Mouse (Mus musculus) MEL (cell line): ENCODE results near the gene Cttn. TPM values are rescaled to one million over a fixed set of nuclear protein-coding genes. Genes with fewer than 3 reads are reported as not detected.

ENCODE experiments used
- DNase-seq: peaks from one replicate; pipeline ENCODE4 v3.0.0; 2011; ENCODE audit warnings: low read depth, low spot score
- H3K27ac ChIP-seq: 2 replicates; pipeline ENCODE4 v1.5.1; 2012; ENCODE audit warnings: low read depth, mild to moderate bottlenecking, control low read depth, low read length, moderate library complexity; ENCODE audit not compliant: control insufficient read depth
- H3K27me3 ChIP-seq, 2 experiments: fragments of 150-350 bp in 1 of 2; sonication (generic) in 1 of 2; 2 replicates each; pipeline ENCODE4 v1.6.1; 2012; ENCODE audit warnings: low read length in 2 of 2, mild to moderate bottlenecking in 2 of 2, improper control_type of control experiment in 1 of 2, moderate library complexity in 1 of 2; ENCODE audit not compliant: insufficient read depth in 2 of 2, control insufficient read depth in 1 of 2
- H3K36me3 ChIP-seq, 2 experiments: 2 replicates each; pipeline ENCODE4 v1.6.1; 2012 to 2014; ENCODE audit warnings: low read length in 2 of 2, improper control_type of control experiment in 1 of 2, inconsistent platforms in 1 of 2, mild to moderate bottlenecking in 1 of 2; ENCODE audit not compliant: insufficient read depth in 2 of 2, control insufficient read depth in 1 of 2
- H3K4me1 ChIP-seq, 2 experiments: fragments of 150-350 bp in 1 of 2; sonication (generic) in 1 of 2; 2 replicates each; pipeline ENCODE4 v1.6.1; 2012; ENCODE audit warnings: low read length in 2 of 2, improper control_type of control experiment in 1 of 2, mild to moderate bottlenecking in 1 of 2; ENCODE audit not compliant: insufficient read depth in 2 of 2, control insufficient read depth in 1 of 2
- H3K4me3 ChIP-seq, 2 experiments: fragments of 150-350 bp in 1 of 2; sonication (generic) in 1 of 2; 2 replicates each; pipeline ENCODE4 v1.5.1; 2012; ENCODE audit warnings: low read depth in 2 of 2, low read length in 2 of 2, mild to moderate bottlenecking in 2 of 2, moderate library complexity in 2 of 2, control low read depth in 1 of 2, improper control_type of control experiment in 1 of 2; ENCODE audit not compliant: control insufficient read depth in 1 of 2, insufficient read depth in 1 of 2
- H3K79me2 ChIP-seq: 2 replicates; pipeline ENCODE4 v1.6.1; 2012; ENCODE audit warnings: mild to moderate bottlenecking, low read length, moderate library complexity; ENCODE audit not compliant: control insufficient read depth, poor library complexity, insufficient read depth
- H3K9ac ChIP-seq: 2 replicates; pipeline ENCODE4 v1.6.1; 2012; ENCODE audit warnings: low read depth, mild to moderate bottlenecking, control low read depth, low read length, moderate library complexity; ENCODE audit not compliant: control insufficient read depth, poor library complexity, severe bottlenecking
- H3K9me3 ChIP-seq: fragments of 150-350 bp; sonication (generic); replicated peaks from 2 replicates; pipeline ENCODE4 v1.6.1; 2012; ENCODE audit warnings: mild to moderate bottlenecking, low read length, improper control_type of control experiment, moderate library complexity; ENCODE audit not compliant: insufficient read depth
- BHLHE40 ChIP-seq: IDR thresholded peaks from 2 replicates; pipeline ENCODE4 v1.6.1; 2012; ENCODE audit warnings: low read depth, mild to moderate bottlenecking, inconsistent platforms, low read length, improper control_type of control experiment, borderline replicate concordance
- CHD2 ChIP-seq: IDR thresholded peaks from 2 replicates; pipeline ENCODE4 v1.6.1; 2011; ENCODE audit warnings: low read length, improper control_type of control experiment
- E2F4 ChIP-seq: IDR thresholded peaks from 2 replicates; pipeline ENCODE4 v1.6.1; 2011; ENCODE audit warnings: low read depth, low read length, improper control_type of control experiment, borderline replicate concordance
- EP300 ChIP-seq, 2 experiments: IDR thresholded peaks; 2 replicates each; pipeline ENCODE4 v1.6.1; 2011; ENCODE audit warnings: improper control_type of control experiment in 2 of 2, low read length in 2 of 2, low read depth in 1 of 2, mild to moderate bottlenecking in 1 of 2
- ETS1 ChIP-seq: IDR thresholded peaks from 2 replicates; pipeline ENCODE4 v1.6.1; 2012; ENCODE audit warnings: low read depth, mild to moderate bottlenecking, inconsistent platforms, low read length, improper control_type of control experiment, moderate library complexity
- GABPA ChIP-seq: IDR thresholded peaks from 2 replicates; pipeline ENCODE4 v1.6.1; 2012; ENCODE audit warnings: low read depth, mild to moderate bottlenecking, inconsistent platforms, low read length, improper control_type of control experiment, moderate library complexity
- GATA1 ChIP-seq: IDR thresholded peaks from 2 replicates; pipeline ENCODE4 v1.6.1; 2011; ENCODE audit warnings: low read depth, low read length, improper control_type of control experiment
- JUND ChIP-seq: IDR thresholded peaks from 2 replicates; pipeline ENCODE4 v1.6.1; 2011; ENCODE audit warnings: low read depth, mild to moderate bottlenecking, improper control_type of control experiment, low read length
- KAT2A ChIP-seq: conservative IDR thresholded peaks from 2 replicates; pipeline ENCODE4 v1.6.1; 2012; ENCODE audit warnings: low read depth, low read length, improper control_type of control experiment, inconsistent platforms
- MAFK ChIP-seq: IDR thresholded peaks from 2 replicates; pipeline ENCODE4 v1.6.1; 2011; ENCODE audit warnings: low read depth, mild to moderate bottlenecking, low read length, improper control_type of control experiment, borderline replicate concordance
- MAX ChIP-seq: IDR thresholded peaks from 2 replicates; pipeline ENCODE4 v1.6.1; 2011; ENCODE audit warnings: low read length, improper control_type of control experiment
- MAZ ChIP-seq: IDR thresholded peaks from 2 replicates; pipeline ENCODE4 v1.6.1; 2012; ENCODE audit warnings: low read depth, mild to moderate bottlenecking, inconsistent platforms, low read length, improper control_type of control experiment
- MXI1 ChIP-seq: IDR thresholded peaks from 2 replicates; pipeline ENCODE4 v1.6.1; 2011; ENCODE audit warnings: mild to moderate bottlenecking, low read depth, low read length, improper control_type of control experiment
- MYC ChIP-seq: IDR thresholded peaks from 2 replicates; pipeline ENCODE4 v1.6.1; 2011; ENCODE audit warnings: low read depth, mild to moderate bottlenecking, low read length, improper control_type of control experiment, moderate library complexity
- NRF1 ChIP-seq: IDR thresholded peaks from 2 replicates; pipeline ENCODE4 v1.6.1; 2014; ENCODE audit warnings: low read depth, mild to moderate bottlenecking, inconsistent platforms, low read length, improper control_type of control experiment, moderate library complexity; ENCODE audit not compliant: poor library complexity, insufficient read depth, severe bottlenecking
- POLR2A ChIP-seq, 2 experiments: IDR thresholded peaks; 2 replicates each; pipeline ENCODE4 v1.6.1; 2011 to 2012; ENCODE audit warnings: low read length in 2 of 2, mild to moderate bottlenecking in 2 of 2, control low read depth in 1 of 2, improper control_type of control experiment in 1 of 2, low read depth in 1 of 2, moderate library complexity in 1 of 2; ENCODE audit not compliant: control insufficient read depth in 1 of 2, insufficient read depth in 1 of 2, poor library complexity in 1 of 2
- POLR2AphosphoS2 ChIP-seq: IDR thresholded peaks from 2 replicates; pipeline ENCODE4 v1.6.1; 2011; ENCODE audit warnings: low read length, improper control_type of control experiment
- POLR2AphosphoS5 ChIP-seq: IDR thresholded peaks from 2 replicates; pipeline ENCODE4 v1.6.1; 2012; ENCODE audit warnings: low read depth, borderline replicate concordance, mild to moderate bottlenecking, inconsistent platforms, low read length, moderate library complexity, mixed read lengths
- RCOR1 ChIP-seq: IDR thresholded peaks from 2 replicates; pipeline ENCODE4 v1.6.1; 2012; ENCODE audit warnings: low read depth, mild to moderate bottlenecking, inconsistent platforms, low read length, improper control_type of control experiment
- SIN3A ChIP-seq: IDR thresholded peaks from 2 replicates; pipeline ENCODE4 v1.6.1; 2012; ENCODE audit warnings: low read length, improper control_type of control experiment, inconsistent platforms
- SMC3 ChIP-seq: IDR thresholded peaks from 2 replicates; pipeline ENCODE4 v1.6.1; 2011; ENCODE audit warnings: low read depth, low read length, improper control_type of control experiment
- TAL1 ChIP-seq: IDR thresholded peaks from 2 replicates; pipeline ENCODE4 v1.6.1; 2012; ENCODE audit warnings: mild to moderate bottlenecking, inconsistent platforms, low read length, moderate library complexity, mixed read lengths
- TBP ChIP-seq: IDR thresholded peaks from 2 replicates; pipeline ENCODE4 v1.8.0; 2011; ENCODE audit warnings: low read depth, low read length, improper control_type of control experiment
- TCF12 ChIP-seq: IDR thresholded peaks from 2 replicates; pipeline ENCODE4 v1.6.1; 2014; ENCODE audit warnings: low read depth, mild to moderate bottlenecking, inconsistent platforms, low read length, improper control_type of control experiment, moderate library complexity
- UBTF ChIP-seq: IDR thresholded peaks from 2 replicates; pipeline ENCODE4 v1.6.1; 2012; ENCODE audit warnings: low read depth, mild to moderate bottlenecking, inconsistent platforms, low read length, improper control_type of control experiment, moderate library complexity, borderline replicate concordance; ENCODE audit not compliant: insufficient read depth
- USF2 ChIP-seq, 2 experiments: IDR thresholded peaks; 2 replicates each; pipeline ENCODE4 v1.6.1; 2011 to 2012; ENCODE audit warnings: improper control_type of control experiment in 2 of 2, low read length in 2 of 2, borderline replicate concordance in 1 of 2, inconsistent platforms in 1 of 2, low read depth in 1 of 2, mild to moderate bottlenecking in 1 of 2; ENCODE audit not compliant: insufficient read depth in 1 of 2
- ZC3H11A ChIP-seq: IDR thresholded peaks from 2 replicates; pipeline ENCODE4 v1.6.1; 2012; ENCODE audit warnings: low read depth, mild to moderate bottlenecking, inconsistent platforms, low read length, improper control_type of control experiment
- ZKSCAN1 ChIP-seq: IDR thresholded peaks from 2 replicates; pipeline ENCODE4 v1.6.1; 2012; ENCODE audit warnings: low read depth, mild to moderate bottlenecking, inconsistent platforms, low read length, improper control_type of control experiment, moderate library complexity
- ZNF384 ChIP-seq: IDR thresholded peaks from 2 replicates; pipeline ENCODE4 v1.6.1; 2012; ENCODE audit warnings: low read depth, mild to moderate bottlenecking, inconsistent platforms, low read length, improper control_type of control experiment
- polyA plus RNA-seq, 2 experiments: library from polyadenylated mRNA; stranded (reverse) in 1 of 2; unstranded in 1 of 2; fragments of >175 nt in 1 of 2; fragments of >200 nt in 1 of 2; gene quantifications; 2 replicates each; pipeline versions ENCODE4 v1.2.1 to v1.2.4; 2012; ENCODE audit warnings: low replicate concordance in 2 of 2, low read depth in 1 of 2; ENCODE audit not compliant: insufficient read length in 2 of 2, insufficient read depth in 1 of 2, missing spikeins in 1 of 2
- total RNA-seq: library from RNA; depleted of rRNA; stranded (reverse); fragments of 300-350 nt; gene quantifications from 2 replicates; pipeline ENCODE4 v1.2.3, GENCODE M21; 2012

The Cttn gene
- total and polyA plus RNA-seq, 3 experiments: 38.4 to 95.0 TPM; not detected in 1

DNA sequence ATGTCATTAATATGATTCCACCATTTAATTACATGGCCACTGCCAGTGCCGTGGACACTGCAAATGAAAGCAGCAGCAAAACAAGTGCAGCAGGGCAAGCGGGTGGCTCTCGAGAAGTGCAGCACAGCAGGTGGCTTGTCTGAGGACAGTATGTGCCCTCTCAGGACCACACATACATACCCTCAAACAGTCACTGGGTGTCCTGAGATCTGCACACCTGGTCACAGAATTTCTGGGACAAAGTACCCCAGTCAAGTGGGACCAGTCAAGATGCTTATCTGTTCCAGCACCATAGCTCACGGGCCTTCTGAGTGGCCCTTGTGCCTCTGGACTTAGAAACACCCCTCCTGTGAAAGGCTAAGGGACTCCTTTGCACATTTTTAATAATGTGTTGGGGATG, 33.1 kb upstream of the Cttn start:
- Histone ChIP-seq H3K27ac (no peak overlapping the region), H3K9ac (no peak overlapping the region), H3K4me1 (peaks cover 12 to 17% of the 10 kb centered on the region in 2 experiments), H3K27me3 (no peaks in the 10 kb centered on the region), H3K36me3 (peaks cover 6 to 20% of the 10 kb centered on the region in 2 experiments), H3K4me3 (no peak overlapping the region), H3K79me2 (no peaks in the 10 kb centered on the region), H3K9me3 (no peaks in the 10 kb centered on the region)
- TF ChIP-seq CHD2: no peak
- no peak for TF ChIP-seq EP300 (IDR thresholded peaks at IDR 0.05; ENCODE audit: low read depth in 1 of 2, low read length in 2 of 2)
- TF ChIP-seq ZKSCAN1: no peak
- TF ChIP-seq E2F4: no peak
- TF ChIP-seq TCF12: no peak
- TF ChIP-seq NRF1: no peak
- TF ChIP-seq ZC3H11A: no peak
- TF ChIP-seq ETS1: no peak
- TF ChIP-seq MXI1: no peak
- no peak for TF ChIP-seq SMC3
- no peak for TF ChIP-seq GATA1
- no peak for TF ChIP-seq JUND
- no peak for TF ChIP-seq USF2 (IDR thresholded peaks at IDR 0.05; ENCODE audit: borderline replicate concordance in 1 of 2, insufficient read depth in 1 of 2, low read depth in 1 of 2, low read length in 2 of 2)
- TF ChIP-seq MAZ: no peak
- TF ChIP-seq UBTF: no peak
- TF ChIP-seq POLR2A (IDR thresholded peaks at IDR 0.05; ENCODE audit: control insufficient read depth in 1 of 2, insufficient read depth in 1 of 2, low read depth in 1 of 2, low read length in 2 of 2, poor library complexity in 1 of 2): no peak
- TF ChIP-seq ZNF384: no peak
- no peak for TF ChIP-seq KAT2A
- no peak for DNase-seq

DNA sequence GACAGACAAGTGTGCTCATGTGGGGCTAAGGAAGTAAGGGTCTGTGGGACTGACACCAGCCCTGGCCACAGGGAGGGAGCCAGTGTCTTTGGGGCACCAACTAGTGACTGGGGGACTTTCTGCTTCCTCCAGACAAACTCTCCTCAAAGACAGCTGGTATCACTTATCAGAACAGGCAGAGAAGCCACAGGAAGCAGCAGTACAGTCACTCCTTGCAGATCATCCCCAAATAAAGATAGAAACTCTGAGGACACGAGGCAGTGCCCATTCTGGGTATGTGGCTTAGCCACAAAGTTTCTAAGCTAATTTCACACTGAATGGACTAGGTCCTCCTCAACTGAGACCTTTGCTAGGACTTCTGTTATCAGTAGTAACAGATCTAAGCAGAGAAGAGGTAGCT, 22.1 kb upstream of the Cttn start:
- no peaks in the 10 kb centered on the region for H3K79me2 ChIP-seq
- H3K27ac ChIP-seq: peak overlapping the region; percentile 91
- peak; percentile 89 for DNase-seq
- no peak for TF ChIP-seq POLR2AphosphoS5
- TF ChIP-seq ETS1: peak; percentile 98
- peak; percentile 63; the same call in 1 of the 2 replicates for TF ChIP-seq BHLHE40
- TF ChIP-seq TAL1: peak; percentile 94
- no peak for TF ChIP-seq CHD2
- peak; percentile 78 for TF ChIP-seq RCOR1
- TF ChIP-seq MXI1: peak; percentile 77
- peak; percentile 51 for TF ChIP-seq TBP
- no peak; a peak in 1 of 4 replicates for TF ChIP-seq POLR2A (IDR thresholded peaks at IDR 0.05; ENCODE audit: control insufficient read depth in 1 of 2, insufficient read depth in 1 of 2, low read depth in 1 of 2, low read length in 2 of 2, poor library complexity in 1 of 2)
- TF ChIP-seq MAX: peak; percentile 50; the same call in 1 of the 2 replicates
- no peak for TF ChIP-seq GABPA
- TF ChIP-seq E2F4: no peak
- peak; percentile 13; the same call in 1 of the 2 replicates for TF ChIP-seq MAFK
- TF ChIP-seq POLR2AphosphoS2: no peak
- peak; percentile 96 for TF ChIP-seq TCF12
- no peak for TF ChIP-seq ZKSCAN1
- TF ChIP-seq MYC: peak; percentile 92
- no peak for TF ChIP-seq SMC3
- peak; percentile 93 to 97 for TF ChIP-seq EP300 (IDR thresholded peaks at IDR 0.05; ENCODE audit: low read depth in 1 of 2, low read length in 2 of 2)
- peak; percentile 89 for TF ChIP-seq SIN3A
- no peak for TF ChIP-seq ZNF384
- peak; percentile 97 for TF ChIP-seq GATA1
- H3K4me1 ChIP-seq: peaks cover 20 to 36% of the 10 kb centered on the region in 2 experiments
- H3K4me3 ChIP-seq: no peak overlapping the region
- no peaks in the 10 kb centered on the region for H3K27me3 ChIP-seq
- peak overlapping the region; percentile 22 for H3K9ac ChIP-seq
- peaks cover 17 to 34% of the 10 kb centered on the region in 2 experiments for H3K36me3 ChIP-seq
- H3K9me3 ChIP-seq: no peaks in the 10 kb centered on the region
